Mouse (Mus musculus) ES-Bruce4 (cell line): Measurements from ENCODE around the gene Rerg. TPM values are rescaled to one million over a fixed set of nuclear protein-coding genes. Genes with fewer than 3 reads are reported as not detected.

Experiments
- H3K27ac ChIP-seq: 2 replicates; pipeline ENCODE4 v1.5.1; 2012; ENCODE audit warnings: low read length, inconsistent platforms; ENCODE audit not compliant: insufficient read depth
- H3K27me3 ChIP-seq: 2 replicates; pipeline ENCODE4 v1.6.1; 2012; ENCODE audit warnings: mild to moderate bottlenecking, low read length, inconsistent platforms; ENCODE audit not compliant: control insufficient read depth, poor library complexity, insufficient read depth, severe bottlenecking
- H3K36me3 ChIP-seq: 2 replicates; pipeline ENCODE4 v1.6.1; 2012; ENCODE audit warnings: inconsistent platforms, mild to moderate bottlenecking, low read length, moderate library complexity; ENCODE audit not compliant: control insufficient read depth, poor library complexity, insufficient read depth, severe bottlenecking
- H3K4me1 ChIP-seq: one replicate; pipeline ENCODE4 v1.8.1; 2011; ENCODE audit warnings: low read length; ENCODE audit not compliant: control insufficient read depth, insufficient read depth
- H3K4me3 ChIP-seq: 2 replicates; pipeline ENCODE4 v1.5.1; 2011; ENCODE audit warnings: low read depth, mild to moderate bottlenecking, low read length
- H3K9ac ChIP-seq: 2 replicates; pipeline ENCODE4 v1.6.1; 2012; ENCODE audit warnings: low read depth, mild to moderate bottlenecking, inconsistent platforms; ENCODE audit not compliant: poor library complexity, severe bottlenecking
- H3K9me3 ChIP-seq: replicated peaks from 2 replicates; pipeline ENCODE4 v1.6.1; 2012; ENCODE audit warnings: mild to moderate bottlenecking, low read length, inconsistent platforms; ENCODE audit not compliant: control insufficient read depth, poor library complexity, insufficient read depth, severe bottlenecking
- CTCF ChIP-seq: IDR thresholded peaks from one replicate; pipeline ENCODE4 v1.8.1; 2011; ENCODE audit warnings: low read depth, low read length
- EP300 ChIP-seq: IDR thresholded peaks from 2 replicates; pipeline ENCODE4 v1.6.1; 2011; ENCODE audit warnings: low read depth, low read length; ENCODE audit not compliant: insufficient read depth
- POLR2A ChIP-seq: IDR thresholded peaks from one replicate; pipeline ENCODE4 v1.8.1; 2011; ENCODE audit warnings: low read length; ENCODE audit not compliant: insufficient read depth
- polyA plus RNA-seq: library from polyadenylated mRNA; stranded (reverse); fragments of >200 nt; gene quantifications from 2 replicates; pipeline ENCODE4 v1.2.4, GENCODE M21; 2011; ENCODE audit warnings: low read depth; ENCODE audit not compliant: missing spikeins, insufficient read depth, insufficient read length

Rerg gene
- polyA plus RNA-seq, 1 experiment: not detected

GRCm38 (mm10) chr6:137143818-137144525, 26.3 kb downstream of the Rerg start:
- TF ChIP-seq POLR2A (no peak), EP300 (no peak), CTCF (peak; percentile 8)

GRCm38 (mm10) chr6:137142796-137143195, 27.5 kb downstream of the Rerg start:
- no peaks in the 10 kb centered on the region for H3K9me3 ChIP-seq
- TF ChIP-seq POLR2A: no peak
- no peaks in the 10 kb centered on the region for H3K27me3 ChIP-seq
- H3K4me3 ChIP-seq: no peak overlapping the region
- no peak overlapping the region for H3K27ac ChIP-seq
- H3K4me1 ChIP-seq: no peaks in the 10 kb centered on the region
- no peaks in the 10 kb centered on the region for H3K36me3 ChIP-seq
- H3K9ac ChIP-seq: peak overlapping the region; percentile 43; the same call in 1 of the 2 replicates

More at GRCm38 (mm10) chr6:137143818-137144525, 26.3 kb downstream of the Rerg start:
- H3K36me3 ChIP-seq: no peaks in the 10 kb centered on the region
- H3K27ac ChIP-seq: no peak overlapping the region
- H3K9ac ChIP-seq: no peak overlapping the region
- no peak overlapping the region for H3K4me3 ChIP-seq
- H3K9me3 ChIP-seq: no peaks in the 10 kb centered on the region
- no peaks in the 10 kb centered on the region for H3K27me3 ChIP-seq
- H3K4me1 ChIP-seq: no peaks in the 10 kb centered on the region

GRCm38 (mm10) chr6:137141247-137141820, 29.0 kb downstream of the Rerg start:
- H3K27ac ChIP-seq: no peak overlapping the region
- no peak for TF ChIP-seq CTCF
- no peak for TF ChIP-seq EP300
- TF ChIP-seq POLR2A: no peak
- no peaks in the 10 kb centered on the region for H3K9me3 ChIP-seq
- no peaks in the 10 kb centered on the region for H3K27me3 ChIP-seq
- H3K9ac ChIP-seq: no peak overlapping the region
- H3K4me3 ChIP-seq: no peak overlapping the region
- no peaks in the 10 kb centered on the region for H3K36me3 ChIP-seq
- no peaks in the 10 kb centered on the region for H3K4me1 ChIP-seq

GRCm38 (mm10) chr6:137138822-137139221, 31.5 kb downstream of the Rerg start:
- Histone ChIP-seq H3K36me3 (no peaks in the 10 kb centered on the region), H3K9me3 (no peaks in the 10 kb centered on the region), H3K27me3 (no peaks in the 10 kb centered on the region), H3K9ac (no peak overlapping the region), H3K27ac (no peak overlapping the region), H3K4me1 (no peaks in the 10 kb centered on the region), H3K4me3 (no peak overlapping the region)
- TF ChIP-seq EP300: no peak
- no peak for TF ChIP-seq CTCF
- no peak for TF ChIP-seq POLR2A

- Histone ChIP-seq H3K4me1 (no peaks in the 10 kb centered on the region), H3K9me3 (no peaks in the 10 kb centered on the region), H3K9ac (no peak overlapping the region), H3K27ac (no peak overlapping the region), H3K27me3 (no peaks in the 10 kb centered on the region), H3K36me3 (no peaks in the 10 kb centered on the region), H3K4me3 (no peak overlapping the region)
- no peak for TF ChIP-seq CTCF
- no peak for TF ChIP-seq EP300
- TF ChIP-seq POLR2A: no peak
Measured at GRCm38 (mm10) chr6:137138391-137138790, 31.9 kb downstream of the Rerg start.

- TF ChIP-seq POLR2A (no peak), CTCF (no peak), EP300 (no peak)
- Histone ChIP-seq H3K9me3 (no peaks in the 10 kb centered on the region), H3K4me3 (no peak overlapping the region), H3K27me3 (no peaks in the 10 kb centered on the region), H3K9ac (no peak overlapping the region), H3K27ac (no peak overlapping the region), H3K36me3 (no peaks in the 10 kb centered on the region), H3K4me1 (no peaks in the 10 kb centered on the region)
Measured at GRCm38 (mm10) chr6:137136401-137136800, 33.9 kb downstream of the Rerg start.
